Mouse (Mus musculus) spleen, adult 12 weeks (tissue): ENCODE results near the gene Scaf4.
A peak's percentile ranks its signal among the peaks of the same experiment; 100 is the strongest.

Experiments used
- DNase-seq: peaks from one replicate; pipeline ENCODE4 v3.0.0; 2022; ENCODE audit warnings: low spot score

Gene Scaf4

DNA sequence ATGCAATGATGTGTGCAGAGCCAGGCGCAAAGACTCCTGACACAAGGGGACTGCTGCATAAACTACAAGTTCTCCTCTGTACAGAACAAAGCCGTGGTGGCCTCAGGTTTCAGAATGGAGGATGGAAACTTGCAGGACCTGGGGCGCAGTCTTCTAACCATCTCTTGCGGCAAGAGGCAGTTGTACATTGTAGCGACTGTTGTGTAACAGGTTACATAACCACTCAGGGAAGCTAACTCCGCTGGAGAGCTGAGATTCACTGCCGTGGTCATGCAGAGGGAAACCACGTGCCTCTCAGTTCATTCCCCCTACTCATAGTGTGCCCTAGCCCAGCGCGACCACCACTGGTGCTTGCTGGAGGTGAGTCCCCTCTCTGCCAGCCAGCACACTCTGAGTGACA is 85.1 kb downstream of the Scaf4 start:
- no peak for DNase-seq

DNA sequence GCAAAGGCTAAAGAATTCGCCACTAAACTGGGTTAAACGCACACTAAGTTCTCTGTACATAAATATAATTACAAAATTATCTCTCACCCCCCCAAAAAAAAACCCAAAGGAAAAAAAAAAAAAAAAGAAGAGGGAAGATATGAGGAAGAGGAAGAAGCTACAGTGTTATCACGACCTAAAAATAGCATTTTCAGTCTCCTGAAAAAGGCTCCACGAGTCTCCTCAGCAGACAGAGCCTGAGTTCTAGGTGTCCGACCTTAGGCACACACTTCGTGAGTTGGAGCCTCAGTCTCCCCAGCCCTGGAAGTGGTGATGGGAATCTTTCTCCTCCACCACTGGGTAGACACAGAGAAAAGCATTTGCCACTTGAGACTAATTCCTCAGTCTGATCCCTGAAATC is 85.7 kb downstream of the Scaf4 start:
- DNase-seq, result no peak

DNA sequence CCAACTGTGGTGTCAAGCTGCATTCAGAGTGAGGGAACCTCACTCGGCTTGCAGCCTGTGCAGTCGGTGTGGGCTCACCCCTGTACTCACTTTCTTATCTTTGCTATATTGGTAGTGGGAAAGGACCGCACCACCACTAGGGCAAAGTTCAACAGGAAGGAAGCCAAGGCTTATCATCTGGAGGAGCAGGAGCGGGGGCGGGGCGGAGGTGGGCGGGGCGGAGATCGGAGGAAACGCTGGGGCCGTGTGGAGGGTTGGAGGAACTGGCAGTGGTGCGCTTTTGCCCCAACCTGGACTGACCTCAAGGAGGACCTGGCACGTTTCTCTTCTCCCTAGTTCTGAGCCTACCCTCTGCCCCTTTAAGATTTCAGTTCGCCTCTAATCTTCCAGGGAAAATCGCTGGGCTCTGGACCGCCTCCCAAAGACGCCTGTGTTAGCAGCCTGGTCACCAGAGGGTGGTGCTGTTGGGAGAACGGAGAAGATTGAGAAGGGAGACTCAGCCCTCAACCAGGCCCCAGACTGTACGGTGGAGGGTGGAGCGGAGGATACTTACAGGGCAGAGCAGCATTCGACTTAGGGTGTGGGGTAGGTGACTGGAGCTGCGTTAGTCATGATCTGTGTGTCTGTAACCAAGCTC is 86.8 kb downstream of the Scaf4 start:
- DNase-seq, result peak; percentile 77

DNA sequence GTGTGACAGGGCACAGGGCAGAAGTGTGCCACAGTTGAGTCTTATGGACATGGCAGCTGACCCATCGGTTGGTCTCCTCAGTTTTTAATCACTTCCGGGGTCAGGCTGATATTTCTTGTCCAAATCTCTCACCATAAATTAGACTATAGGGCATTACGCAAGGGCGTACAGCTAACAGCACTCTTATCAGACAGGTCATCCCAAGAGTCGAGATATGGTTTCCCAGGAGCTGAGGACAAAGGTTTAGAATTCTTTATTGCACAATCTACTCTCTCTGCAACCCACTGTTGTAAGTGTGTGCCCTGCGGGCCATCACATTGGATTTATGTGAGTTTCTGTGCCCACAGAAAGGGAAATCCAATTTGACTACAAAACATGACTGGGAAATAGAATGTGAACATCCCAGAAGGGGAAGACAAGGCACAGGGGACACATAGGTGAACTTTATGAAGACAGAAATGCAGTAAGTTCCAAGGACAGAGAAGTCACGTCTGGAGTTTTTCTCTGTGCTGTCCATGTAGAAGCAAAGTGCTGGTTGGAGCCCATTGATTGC is 87.5 kb downstream of the Scaf4 start:
- DNase-seq, result no peak

DNA sequence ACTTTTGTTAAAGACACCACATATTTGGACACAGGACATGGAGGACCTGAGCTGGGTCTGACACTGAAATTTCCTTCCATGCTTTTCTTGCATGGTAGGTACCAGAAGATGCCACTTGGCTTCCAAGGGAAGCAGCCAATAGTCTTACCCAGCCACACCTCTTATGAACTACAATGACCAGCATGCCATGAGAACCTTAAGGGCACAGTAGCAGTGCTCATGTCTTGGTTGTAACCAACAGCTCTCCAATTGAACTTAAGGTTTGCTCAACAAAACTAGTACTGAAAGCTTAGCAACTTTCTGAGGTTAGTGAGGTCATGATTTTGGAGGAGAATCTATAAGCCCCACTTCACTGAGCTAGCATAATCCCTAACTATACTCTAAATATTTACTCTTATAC is 90.6 kb downstream of the Scaf4 start:
- no peak for DNase-seq

DNA sequence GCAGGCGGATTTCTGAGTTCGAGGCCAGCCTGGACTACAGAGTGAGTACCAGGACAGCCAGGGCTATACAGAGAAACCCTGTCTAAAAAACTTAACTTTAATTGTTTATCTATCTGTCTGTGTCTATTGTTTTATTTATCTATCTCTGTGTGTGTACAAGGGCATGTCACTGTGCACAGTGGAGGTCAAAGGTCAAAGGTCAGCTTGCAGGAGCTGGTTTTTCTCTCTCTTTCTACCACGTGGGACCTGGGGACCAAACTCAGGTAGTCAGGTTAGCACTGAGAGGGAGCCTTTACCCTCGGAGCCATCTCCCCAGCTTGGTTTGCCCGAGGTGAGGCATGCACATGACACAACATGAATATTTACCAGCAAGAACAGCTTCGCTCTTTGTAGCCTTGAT is 93.0 kb downstream of the Scaf4 start:
- no peak for DNase-seq

DNA sequence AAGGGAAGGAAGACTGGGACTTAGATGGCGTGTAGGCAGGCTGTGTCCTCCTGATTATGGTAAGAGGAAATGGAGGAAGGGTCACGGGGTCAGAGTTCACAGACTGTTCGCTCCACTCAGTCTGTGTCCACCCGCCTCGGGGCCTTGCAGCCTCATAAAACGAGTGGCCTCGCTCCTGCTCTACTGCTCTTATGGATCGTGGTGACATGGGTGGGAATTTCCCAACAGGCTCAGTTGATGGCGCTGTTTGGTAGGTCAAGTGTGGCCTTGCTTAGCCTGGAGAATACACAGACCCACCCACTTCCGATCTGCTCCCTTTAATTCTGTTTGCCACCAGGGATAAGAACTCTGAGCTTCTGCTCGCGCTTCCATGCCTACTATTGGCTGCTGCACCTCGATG is 96.8 kb downstream of the Scaf4 start:
- DNase-seq, result no peak

DNA sequence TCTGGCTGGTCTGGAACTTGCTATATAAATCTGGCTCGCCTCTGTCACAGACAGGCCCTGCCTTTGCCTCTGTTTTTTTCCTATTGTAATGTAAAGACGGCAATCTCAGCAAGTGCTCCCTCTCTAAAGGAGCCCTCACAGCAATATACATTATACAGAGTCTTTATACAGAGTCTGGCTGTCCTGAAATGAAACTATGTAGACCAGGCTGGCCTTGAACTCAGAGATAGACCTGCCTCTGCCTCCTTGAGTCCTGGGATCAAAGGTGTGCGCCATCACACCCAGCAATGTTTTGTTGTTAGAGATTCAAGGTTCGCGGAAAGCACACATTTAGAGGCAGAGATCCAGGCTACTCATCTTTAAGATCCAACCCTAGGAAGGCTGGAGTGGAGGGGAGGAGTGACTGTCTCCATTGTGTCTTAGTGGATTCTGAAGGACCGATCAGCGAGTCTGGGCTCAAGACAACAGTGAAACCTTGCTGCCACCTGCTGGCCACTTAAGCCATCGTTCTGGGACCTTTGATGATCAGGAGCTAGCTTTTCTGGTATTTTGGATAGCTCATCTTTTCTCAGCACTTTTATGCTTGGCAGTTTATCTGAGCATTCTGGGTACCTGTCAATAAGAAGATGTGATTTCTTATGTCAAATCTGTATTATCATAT is 98.2 kb downstream of the Scaf4 start:
- DNase-seq, result peak; percentile 41

DNA sequence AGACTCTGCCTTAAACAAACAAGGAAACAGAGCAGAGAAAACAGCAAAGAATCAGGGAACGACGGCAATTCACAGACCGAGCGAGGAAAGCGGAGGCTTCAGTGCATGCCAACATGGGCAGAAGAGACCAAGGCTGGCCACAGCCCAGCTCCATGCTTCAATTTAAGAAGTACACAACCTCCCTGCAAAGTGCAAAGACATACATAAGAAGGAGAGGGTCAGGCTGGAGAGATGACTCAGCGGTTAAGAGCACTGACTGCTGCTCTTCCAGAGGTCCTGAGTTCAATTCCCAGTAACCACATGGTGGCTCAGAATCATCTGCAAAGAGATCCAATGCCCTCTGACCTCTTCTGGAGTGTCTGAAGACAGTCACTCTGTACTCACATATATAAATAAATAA is 100.2 kb downstream of the Scaf4 start:
- no peak for DNase-seq

DNA sequence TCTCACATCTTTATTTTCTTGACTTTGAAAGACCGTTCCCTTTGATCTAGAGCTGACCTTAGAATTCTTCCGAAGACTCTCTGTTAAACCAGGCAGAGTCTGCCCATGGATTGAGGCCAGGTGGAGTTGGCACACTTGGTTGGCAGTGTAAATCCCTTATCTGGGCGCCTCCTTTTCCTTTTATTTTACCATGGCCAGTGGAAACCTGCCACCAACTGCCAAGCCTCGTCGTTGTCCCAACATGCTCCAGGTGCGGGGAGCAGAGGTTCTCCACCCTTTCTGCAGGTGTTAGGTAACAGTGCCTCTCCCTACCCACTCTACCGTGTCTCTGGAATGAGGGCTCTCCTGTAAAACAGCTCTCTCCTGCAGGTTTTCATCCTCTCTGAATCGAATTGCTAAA is 102.6 kb downstream of the Scaf4 start:
- no peak for DNase-seq

DNA sequence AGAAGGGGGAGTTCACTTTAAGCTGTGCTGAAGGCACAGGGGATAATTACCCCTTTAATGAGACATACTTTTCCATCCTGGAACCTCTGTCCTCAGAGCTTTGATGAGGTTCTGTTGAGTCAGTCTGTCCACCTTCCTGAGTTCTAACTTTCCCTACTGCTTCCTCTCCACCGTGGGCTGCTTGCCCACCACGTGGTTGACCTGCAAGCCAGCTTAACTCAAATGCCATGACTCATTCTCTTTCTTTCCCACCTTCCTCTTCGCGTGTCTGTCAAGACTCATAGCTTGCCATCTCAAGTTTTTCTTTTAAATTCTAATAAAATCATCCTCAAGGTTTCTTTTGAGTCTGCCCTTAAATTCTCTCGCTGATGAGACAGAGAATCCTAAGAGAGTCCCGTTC is 103.3 kb downstream of the Scaf4 start:
- DNase-seq, result no peak

DNA sequence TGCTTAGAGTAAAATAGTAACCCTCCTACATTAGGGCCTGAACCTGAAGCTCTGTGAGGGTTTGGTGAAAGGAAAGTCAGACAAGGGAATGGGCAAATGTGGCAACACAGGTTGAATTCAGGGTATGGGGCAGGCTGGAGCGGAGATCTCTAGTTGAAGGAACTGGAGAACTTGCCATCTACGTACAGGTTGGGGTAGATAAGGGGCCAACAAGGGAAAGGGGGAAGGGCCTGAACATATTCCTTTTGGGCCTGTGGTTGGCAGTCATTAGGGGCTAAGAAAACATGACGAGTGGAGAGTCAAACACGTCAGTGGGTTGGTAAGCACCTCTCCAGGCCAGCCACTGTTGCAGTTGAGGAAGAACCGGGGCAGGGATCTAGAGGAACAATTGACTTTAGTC is 104.4 kb downstream of the Scaf4 start:
- DNase-seq, result no peak

DNA sequence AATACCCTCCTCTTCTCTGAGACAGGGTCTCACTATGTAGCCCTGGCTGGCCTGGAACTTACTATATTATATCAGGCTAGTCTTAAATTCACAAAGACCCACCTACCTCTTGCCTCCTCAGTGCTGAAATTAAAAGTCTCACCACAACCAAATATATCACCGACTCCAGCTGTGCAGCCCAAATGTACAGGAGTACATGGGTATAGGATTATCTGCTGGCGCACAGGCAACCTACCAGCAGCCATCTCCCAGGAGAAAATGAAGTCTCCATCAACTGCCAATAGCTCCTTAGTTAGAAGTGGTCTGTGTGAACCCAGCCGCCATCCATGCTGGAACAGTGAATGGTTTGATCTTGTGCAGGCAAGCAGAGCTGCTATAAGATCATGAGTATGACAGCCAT is 105.9 kb downstream of the Scaf4 start:
- DNase-seq, result no peak

DNA sequence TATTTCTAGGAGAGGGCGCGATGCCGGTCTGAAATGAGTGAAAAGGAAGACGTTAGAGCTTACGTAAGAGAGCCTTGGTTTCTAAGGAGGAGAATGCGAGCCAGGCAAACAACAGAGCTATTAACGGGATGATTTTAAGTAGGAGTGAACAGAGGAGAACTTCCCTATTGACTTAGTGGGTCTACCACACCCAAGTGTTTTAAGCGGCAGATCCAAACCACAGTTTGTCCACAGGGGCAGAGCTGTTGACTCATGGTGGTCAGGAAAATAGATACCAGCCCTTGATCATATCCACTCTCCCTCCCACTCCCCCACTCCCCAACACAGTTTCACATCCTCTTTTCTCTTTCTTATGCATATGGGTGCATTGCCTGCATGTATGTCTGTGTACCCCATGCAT is 106.9 kb downstream of the Scaf4 start:
- no peak for DNase-seq

DNA sequence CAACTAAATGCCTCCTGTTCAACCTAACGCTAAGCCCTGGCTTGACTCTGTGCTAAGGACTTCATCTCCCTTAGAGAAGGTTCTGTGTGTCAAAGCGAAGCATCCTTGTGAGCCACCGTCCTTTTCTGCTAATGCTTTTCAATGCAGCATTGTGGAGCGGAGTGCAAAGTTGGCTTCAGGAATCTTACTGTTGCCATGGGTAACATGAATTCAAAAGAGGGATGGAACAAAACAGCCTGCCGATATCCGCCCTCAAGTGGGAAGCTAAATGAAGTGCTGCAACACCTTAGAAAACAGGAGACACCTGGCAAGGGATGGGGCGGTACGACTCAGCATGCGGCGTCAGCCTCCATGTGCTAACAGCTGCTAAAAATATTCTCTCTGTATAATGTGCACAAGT is 107.8 kb downstream of the Scaf4 start:
- DNase-seq, result no peak
